Mouse (Mus musculus) brain, embryonic 18.5 days (tissue): Measurements from ENCODE around the gene Fam189a1.

ENCODE experiments used
- DNase-seq: peaks from one replicate; pipeline ENCODE4 v3.0.0-alpha.2; 2012; ENCODE audit warnings: low read depth, low spot score

The Fam189a1 gene

DNA sequence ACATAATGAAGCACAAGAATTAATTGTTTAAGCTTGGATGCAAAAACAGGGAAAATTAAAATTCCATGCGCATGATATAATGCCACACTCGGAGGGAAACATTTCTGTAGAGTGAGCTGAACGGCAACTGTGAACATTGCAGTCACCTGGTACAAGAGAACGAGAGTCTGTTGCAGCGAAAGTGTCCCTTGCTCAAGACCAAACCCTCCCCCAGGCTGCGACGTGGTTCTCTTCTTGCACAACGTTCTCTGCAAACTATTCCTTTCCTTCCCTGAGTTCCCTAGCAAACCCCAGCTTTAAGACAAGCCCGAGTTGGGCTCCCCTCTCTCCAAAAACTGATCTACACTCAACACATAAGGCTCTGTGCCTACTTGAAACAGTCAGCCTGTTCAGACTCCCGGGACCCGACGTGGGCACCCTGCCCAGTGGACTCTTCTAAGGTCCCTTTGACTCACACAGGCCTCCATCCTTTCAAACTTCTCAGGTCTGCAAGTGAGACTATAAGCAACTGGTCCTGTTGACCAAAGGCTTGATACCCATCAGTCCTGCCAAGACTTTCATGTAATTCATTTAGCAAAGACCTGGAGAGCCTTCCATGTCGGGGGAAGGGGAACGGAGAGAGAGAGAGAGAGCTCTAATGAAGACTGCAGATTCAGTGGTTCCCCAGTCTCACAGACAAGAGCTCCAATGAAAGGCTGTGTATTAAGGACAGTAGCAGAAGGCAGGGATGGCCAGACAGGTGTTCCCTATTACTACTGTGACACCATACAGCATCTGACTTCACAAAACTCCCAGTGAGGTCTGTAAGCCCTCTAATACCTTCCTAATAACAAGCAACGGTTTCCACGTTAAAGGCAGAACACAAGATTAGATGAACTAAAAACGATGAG is 51.9 kb downstream of the Fam189a1 start:
- no peak for DNase-seq

DNA sequence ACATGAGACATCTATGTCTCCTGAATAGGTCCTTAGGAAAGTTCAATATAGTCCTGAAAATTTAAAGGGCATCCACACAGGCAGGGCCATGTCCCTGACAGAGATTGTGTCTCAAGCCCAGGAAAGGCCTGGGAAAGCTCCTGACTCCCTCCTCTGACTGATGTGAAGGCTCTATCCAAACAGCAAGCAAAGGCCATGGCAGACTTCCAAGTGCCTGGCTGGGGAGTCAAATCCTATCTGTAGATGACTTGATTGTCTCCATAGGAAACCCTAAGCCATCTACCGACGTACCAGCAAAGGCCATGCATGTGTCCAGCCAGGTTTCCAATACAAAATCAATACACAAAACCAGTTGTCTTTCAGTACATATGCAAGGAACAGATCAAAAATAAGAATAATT is 54.7 kb downstream of the Fam189a1 start:
- DNase-seq = no peak

GRCm38 (mm10) chr7:65097708-65098107 is 58.7 kb downstream of the Fam189a1 start:
- no peak for DNase-seq

GRCm38 (mm10) chr7:65095631-65096107 is 60.7 kb downstream of the Fam189a1 start:
- no peak for DNase-seq

- no peak for DNase-seq
These were observed 63.1 kb downstream of the Fam189a1 start for GRCm38 (mm10) chr7:65093314-65093713.

DNA sequence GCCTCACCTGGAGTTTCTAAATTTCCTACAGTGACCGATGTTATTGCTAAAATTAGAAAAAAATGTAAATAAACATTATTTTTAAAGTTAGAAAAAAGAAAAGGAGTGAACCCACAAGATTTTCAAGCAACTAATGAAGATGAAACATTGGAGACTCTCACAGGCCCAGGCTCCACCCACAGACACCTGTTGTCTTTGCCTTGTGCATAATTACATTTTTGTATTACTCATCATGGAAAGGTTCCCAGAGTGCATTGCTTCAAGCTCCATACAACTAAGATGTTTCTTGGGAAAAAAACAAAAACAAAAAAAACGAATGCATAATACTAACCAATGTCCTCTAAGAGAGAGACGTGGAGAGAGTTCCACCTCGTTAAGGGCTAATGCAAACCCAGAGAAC is 64.9 kb downstream of the Fam189a1 start:
- DNase-seq = no peak

DNA sequence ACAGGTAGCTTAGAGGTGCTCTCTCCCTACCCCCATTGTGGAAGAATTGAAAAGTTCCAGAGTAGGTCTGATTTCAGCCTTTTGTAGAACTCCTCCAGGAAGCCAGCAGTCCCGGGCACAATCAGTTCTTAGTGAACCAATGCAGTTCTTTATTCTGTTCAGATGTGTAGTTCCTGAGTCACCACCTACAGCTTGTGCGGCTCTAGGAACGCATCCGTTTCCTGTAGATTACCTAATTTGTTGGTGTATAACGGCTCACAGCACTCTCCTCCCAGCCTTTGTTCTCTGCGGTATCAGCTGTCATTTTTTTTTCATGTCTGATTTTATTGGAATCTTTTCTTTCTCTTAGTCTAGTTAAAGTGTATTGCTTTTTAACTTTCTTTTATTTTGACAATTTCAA is 70.4 kb downstream of the Fam189a1 start:
- DNase-seq = no peak

GRCm38 (mm10) chr7:65082778-65083091 is 73.6 kb downstream of the Fam189a1 start:
- DNase-seq = no peak

GRCm38 (mm10) chr7:65081979-65082777 is 74.2 kb downstream of the Fam189a1 start:
- no peak for DNase-seq

DNA sequence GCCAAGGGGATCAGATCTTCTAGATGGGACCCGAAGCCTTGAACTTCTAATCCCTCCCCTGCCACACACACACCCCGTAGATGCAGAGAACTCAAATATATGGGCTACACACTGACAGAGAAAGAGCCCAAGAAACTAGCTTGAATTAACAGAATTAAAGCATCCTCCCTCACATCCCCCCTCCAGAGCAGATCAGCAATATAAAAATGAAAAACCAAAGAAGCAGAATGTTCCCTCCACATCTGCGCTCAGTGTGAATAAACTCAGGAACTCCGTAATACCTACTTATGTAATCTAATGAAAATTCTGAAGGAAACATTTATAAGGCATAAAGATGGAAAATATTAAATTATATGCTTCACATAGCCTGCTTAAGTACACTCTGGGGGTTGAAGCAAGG is 80.2 kb downstream of the Fam189a1 start:
- no peak for DNase-seq

DNA sequence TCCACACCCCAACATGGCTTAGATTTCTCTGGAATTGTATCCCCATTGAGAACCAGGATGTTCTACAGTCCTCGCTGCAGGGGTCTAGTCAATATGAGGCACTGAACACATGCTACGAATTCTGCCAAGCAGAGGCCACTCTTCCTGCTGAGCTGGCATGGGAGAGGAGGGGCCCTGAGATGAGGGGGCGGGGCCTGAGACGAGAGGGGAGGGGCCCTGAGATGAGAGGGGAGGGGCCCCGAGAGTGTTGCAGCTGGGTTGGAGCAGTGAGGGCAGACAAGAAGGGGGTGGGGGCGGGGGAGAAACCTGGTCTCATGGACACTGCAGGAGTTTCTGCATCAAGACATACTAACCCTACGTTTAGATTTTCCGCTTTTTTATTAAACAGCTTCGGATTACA is 82.2 kb downstream of the Fam189a1 start:
- no peak for DNase-seq

- no peak for DNase-seq
These were observed 82.8 kb downstream of the Fam189a1 start for GRCm38 (mm10) chr7:65073555-65073954.

GRCm38 (mm10) chr7:65066211-65066610 is 90.2 kb downstream of the Fam189a1 start:
- DNase-seq = no peak

GRCm38 (mm10) chr7:65065457-65065856 is 90.9 kb downstream of the Fam189a1 start:
- no peak for DNase-seq

GRCm38 (mm10) chr7:65064638-65065037 is 91.7 kb downstream of the Fam189a1 start:
- DNase-seq = no peak

GRCm38 (mm10) chr7:65064096-65064495 is 92.3 kb downstream of the Fam189a1 start:
- DNase-seq = no peak

- DNase-seq = peak; percentile 12
These were observed 96.1 kb downstream of the Fam189a1 start for GRCm38 (mm10) chr7:65060163-65060799.

DNA sequence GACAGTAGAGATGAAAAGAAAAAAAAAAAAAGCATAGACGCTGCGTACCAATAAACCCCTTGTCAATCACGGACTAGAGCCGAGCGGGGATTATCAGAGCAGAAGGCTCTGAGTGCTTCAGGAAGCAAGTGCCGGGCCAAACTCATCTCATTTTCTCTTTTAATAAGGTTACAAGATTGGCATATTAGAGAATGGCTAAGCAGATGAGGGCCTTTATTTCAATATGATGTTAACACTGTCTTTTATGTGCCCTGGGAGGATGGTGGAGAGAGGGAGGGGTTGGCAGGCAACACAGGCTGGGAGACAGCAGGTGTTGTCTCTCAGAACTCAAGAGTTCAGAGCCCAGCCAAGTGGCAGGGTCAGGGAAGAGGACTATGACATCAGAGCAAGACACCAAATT is 99.5 kb downstream of the Fam189a1 start:
- DNase-seq = no peak

GRCm38 (mm10) chr7:65051986-65052385 is 104.4 kb downstream of the Fam189a1 start:
- DNase-seq = no peak

- DNase-seq = no peak
These were observed 107.0 kb downstream of the Fam189a1 start for GRCm38 (mm10) chr7:65049236-65049954.

GRCm38 (mm10) chr7:65047700-65048099 is 108.7 kb downstream of the Fam189a1 start:
- no peak for DNase-seq

DNA sequence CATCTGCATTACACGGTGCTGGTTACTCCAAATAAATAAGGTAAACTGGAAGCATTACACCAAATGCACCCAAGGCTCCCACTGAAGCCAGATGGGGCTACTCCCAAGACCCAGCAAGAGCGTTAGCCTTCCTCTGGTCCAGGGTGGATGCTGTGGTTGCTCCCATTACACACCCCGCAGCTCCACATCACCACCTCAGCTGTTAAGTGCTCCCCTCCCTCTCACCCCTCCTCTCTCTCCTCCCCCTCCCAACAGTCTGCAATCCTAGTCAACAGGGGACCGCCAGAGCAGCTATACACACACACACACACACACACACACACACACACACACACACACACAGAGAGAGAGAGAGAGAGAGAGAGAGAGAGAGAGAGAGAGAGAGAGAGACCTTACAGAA is 109.7 kb downstream of the Fam189a1 start:
- no peak for DNase-seq
